Mouse (Mus musculus): ENCODE results near the gene Fgfr2.

DNA sequence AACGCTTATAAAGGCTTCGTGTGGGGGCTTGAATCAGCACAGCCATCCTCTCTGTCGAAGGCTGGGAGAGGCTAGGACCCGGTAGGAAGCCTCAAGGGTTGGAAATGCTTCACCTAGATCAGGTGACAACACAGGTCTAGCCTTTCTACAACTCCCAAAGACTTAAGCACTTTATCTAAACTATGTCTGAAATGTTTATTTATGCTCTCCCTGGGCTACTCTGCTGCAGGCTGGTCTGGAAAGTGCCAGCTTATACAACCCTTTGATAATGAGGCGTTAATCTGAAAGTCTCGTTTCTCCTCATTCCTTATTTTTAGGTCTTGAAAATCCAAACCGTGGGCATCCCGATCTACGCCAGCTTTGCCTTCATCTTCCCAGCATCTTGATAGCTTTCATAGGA lies 2299.2 kb downstream of the Fgfr2 start:
- TF ChIP-seq MAFK (IDR thresholded peaks at IDR 0.05; ENCODE audit: insufficient read depth, low read depth, low read length) (no peak), CHD2 (IDR thresholded peaks at IDR 0.05; ENCODE audit: low read depth, low read length) (no peak)
